Mouse (Mus musculus) left cerebral cortex, postnatal 36 days (tissue): Measurements from ENCODE around the gene Krtap9-3. TPM values are rescaled to one million over a fixed set of nuclear protein-coding genes. Genes with fewer than 3 reads are reported as not detected.

Experiments
- DNase-seq, 2 experiments: peaks; one replicate each; pipeline ENCODE4 v3.0.0; 2021 to 2022; ENCODE audit warnings: low spot score in 2 of 2, mixed read lengths in 1 of 2
- intact Hi-C: fragments of 180-260 bp; cut with DNase I; formaldehyde crosslinking; loops from one replicate; pipeline ENCODE4 v1.15.1; 2025
- total RNA-seq, 2 experiments: library from RNA; stranded (reverse); gene quantifications; 2 replicates each; pipeline ENCODE4 v1.2.3; 2021

The Krtap9-3 gene
- total RNA-seq, 2 experiments from 2014 or later, result not detected

- intact Hi-C loops, result no loop called here
Observed at GRCm38 (mm10) chr11:99580636-99581035, 17.3 kb downstream of the Krtap9-3 start, which contains the start of gene Krtap1-5. Krtap1-5 (minus strand) TSS chr11:99581016.

GRCm38 (mm10) chr11:99574106-99574505 lies 23.8 kb downstream of the Krtap9-3 start:
- DNase-seq, result peak; percentile 53 to 55
- intact Hi-C loops, result loop anchor here (2.0 to 10.0 kb wide), 3 partner anchors 109 to 721 kb away; partner anchors contain the start of gene Krt10

More at GRCm38 (mm10) chr11:99580636-99581035, 17.3 kb downstream of the Krtap9-3 start, which contains the start of gene Krtap1-5:
- DNase-seq, result no peak

- intact Hi-C loops, result loop anchor here (10.0 kb wide), 2 partner anchors 188 to 722 kb away; partner anchors contain the start of gene Krt10
- DNase-seq, result no peak
Observed at GRCm38 (mm10) chr11:99573164-99573563, 24.7 kb downstream of the Krtap9-3 start.

GRCm38 (mm10) chr11:99566530-99566929 lies 31.4 kb downstream of the Krtap9-3 start, which contains the start of gene Krtap3-1:
Krtap3-1 (minus strand) TSS chr11:99566630.
- intact Hi-C loops, result no loop called here
- DNase-seq, result no peak

- intact Hi-C loops, result no loop called here
- no peak for DNase-seq
Observed at GRCm38 (mm10) chr11:99562580-99562979, 35.3 kb downstream of the Krtap9-3 start.

- no peak for DNase-seq
- intact Hi-C loops, result no loop called here
Observed at GRCm38 (mm10) chr11:99559366-99559765, 38.5 kb downstream of the Krtap9-3 start, which contains the start of gene Gm11939. Gm11939 (minus strand) TSS chr11:99559466.

- no peak for DNase-seq
- intact Hi-C loops, result no loop called here
Observed at GRCm38 (mm10) chr11:99557976-99558745, 39.7 kb downstream of the Krtap9-3 start.

GRCm38 (mm10) chr11:99556753-99557152 lies 41.2 kb downstream of the Krtap9-3 start, which contains the start of gene Krtap3-2:
Krtap3-2 (minus strand) TSS chr11:99556853.
- intact Hi-C loops, result no loop called here
- DNase-seq, result no peak

GRCm38 (mm10) chr11:99556195-99556594 lies 41.7 kb downstream of the Krtap9-3 start:
- intact Hi-C loops, result no loop called here
- DNase-seq, result no peak

GRCm38 (mm10) chr11:99550765-99551164 lies 47.1 kb downstream of the Krtap9-3 start, which contains the start of gene Krtap3-3:
Krtap3-3 (minus strand) TSS chr11:99550865.
- no peak for DNase-seq
- intact Hi-C loops, result no loop called here

GRCm38 (mm10) chr11:99547892-99548291 lies 50.0 kb downstream of the Krtap9-3 start:
- no peak for DNase-seq
- intact Hi-C loops, result no loop called here

Other genes starting within 250 kb of the Krtap9-3 start
- gene Krt27, start 247.0 kb downstream of the Krtap9-3 start, total RNA-seq, result not detected
- not detected for gene Krt28, start 223.2 kb downstream of the Krtap9-3 start, total RNA-seq
- gene Krt10, start 208.7 kb downstream of the Krtap9-3 start, total RNA-seq, result 10 to 100 TPM in 1 of 2 experiments, 1 to 10 TPM in 1; 9.7 to 12.4 TPM
- gene Krt12, start 175.8 kb downstream of the Krtap9-3 start, total RNA-seq, result 10 to 100 TPM in 1 of 2 experiments, 1 to 10 TPM in 1; 9.4 to 13.4 TPM
- not detected for gene Krt20, start 160.0 kb downstream of the Krtap9-3 start, total RNA-seq
- not detected for gene Krt23, start 105.0 kb downstream of the Krtap9-3 start, total RNA-seq
- not detected for gene Krt39, start 76.8 kb downstream of the Krtap9-3 start, total RNA-seq
- gene Krt40, start 54.9 kb downstream of the Krtap9-3 start, total RNA-seq, result not detected
- not detected for gene Krtap3-3, start 47.2 kb downstream of the Krtap9-3 start, total RNA-seq
- not detected for gene Krtap3-2, start 41.3 kb downstream of the Krtap9-3 start, total RNA-seq
- not detected for gene Gm11939, start 38.6 kb downstream of the Krtap9-3 start, total RNA-seq
- gene Krtap3-1, start 31.5 kb downstream of the Krtap9-3 start, total RNA-seq, result not detected
- not detected for gene Krtap1-5, start 17.1 kb downstream of the Krtap9-3 start, total RNA-seq
- gene Krtap1-4, start 14.5 kb downstream of the Krtap9-3 start, total RNA-seq, result not detected
- gene Krtap1-3, start 6.8 kb downstream of the Krtap9-3 start, total RNA-seq, result not detected
- not detected for gene Gm11938, start 5.2 kb upstream of the Krtap9-3 start, total RNA-seq
- gene Gm11937, start 12.1 kb upstream of the Krtap9-3 start, total RNA-seq, result not detected
- gene Krtap2-4, start 16.7 kb upstream of the Krtap9-3 start, total RNA-seq, result not detected
- not detected for gene Gm11562, start 22.3 kb upstream of the Krtap9-3 start, total RNA-seq
- not detected for gene Krtap4-1, start 30.1 kb upstream of the Krtap9-3 start, total RNA-seq
- not detected for gene Krtap4-2, start 37.0 kb upstream of the Krtap9-3 start, total RNA-seq
- not detected for gene Krtap4-7, start 46.0 kb upstream of the Krtap9-3 start, total RNA-seq
- not detected for gene Gm11555, start 52.1 kb upstream of the Krtap9-3 start, total RNA-seq
- gene Gm11563, start 60.9 kb upstream of the Krtap9-3 start, total RNA-seq, result not detected
- gene Krtap4-6, start 67.9 kb upstream of the Krtap9-3 start, total RNA-seq, result not detected
- not detected for gene Gm14190, start 92.6 kb upstream of the Krtap9-3 start, total RNA-seq
- gene Gm14180, start 136.2 kb upstream of the Krtap9-3 start, total RNA-seq, result not detected
- not detected for gene Gm11595, start 174.8 kb upstream of the Krtap9-3 start, total RNA-seq
- gene Krtap4-8, start 182.6 kb upstream of the Krtap9-3 start, total RNA-seq, result not detected
- not detected for gene Krtap4-9, start 187.1 kb upstream of the Krtap9-3 start, total RNA-seq
- not detected for gene Gm11596, start 195.4 kb upstream of the Krtap9-3 start, total RNA-seq
- gene Gm11569, start 200.8 kb upstream of the Krtap9-3 start, total RNA-seq, result not detected
- not detected for gene Gm11554, start 206.3 kb upstream of the Krtap9-3 start, total RNA-seq
- not detected for gene Krtap4-13, start 211.8 kb upstream of the Krtap9-3 start, total RNA-seq
- not detected for gene Gm11564, start 217.6 kb upstream of the Krtap9-3 start, total RNA-seq
- gene 2300003K06Rik, start 240.0 kb upstream of the Krtap9-3 start, total RNA-seq, result not detected